Mouse (Mus musculus): Measurements from ENCODE around the gene Traf3. TPM values are rescaled to one million over a fixed set of nuclear protein-coding genes. Genes with fewer than 3 reads are reported as not detected.

Traf3 gene
- total RNA-seq, 2 experiments from 2014 or later, result 14.1 to 17.1 TPM

GRCm38 (mm10) chr12:111301322-111302017 lies 135.3 kb downstream of the Traf3 start:
- intact Hi-C loops (cut with DNase I), result no loop called here
- DNase-seq, result no peak

GRCm38 (mm10) chr12:111302018-111302345 lies 135.8 kb downstream of the Traf3 start:
- intact Hi-C loops (cut with DNase I), result no loop called here
- DNase-seq, result no peak

GRCm38 (mm10) chr12:111303702-111304337 lies 137.7 kb downstream of the Traf3 start:
- no peak for DNase-seq
- intact Hi-C loops (cut with DNase I), result no loop called here

GRCm38 (mm10) chr12:111306821-111307220 lies 140.7 kb downstream of the Traf3 start:
- peak in 1 of 2 experiments; percentile 18 for DNase-seq
- intact Hi-C loops (cut with DNase I), result no loop called here

- intact Hi-C loops (cut with DNase I), result no loop called here
- no peak for DNase-seq
Measured at GRCm38 (mm10) chr12:111309256-111309655, 143.1 kb downstream of the Traf3 start.

- no peak for DNase-seq
- intact Hi-C loops (cut with DNase I), result no loop called here
Measured at GRCm38 (mm10) chr12:111309931-111310330, 143.8 kb downstream of the Traf3 start.

- no peak for DNase-seq
- intact Hi-C loops (cut with DNase I), result no loop called here
Measured at GRCm38 (mm10) chr12:111311775-111312174, 145.6 kb downstream of the Traf3 start.

GRCm38 (mm10) chr12:111314273-111314672 lies 148.1 kb downstream of the Traf3 start:
- intact Hi-C loops (cut with DNase I), result no loop called here
- DNase-seq, result no peak

Other genes with a start within 250 kb of the Traf3 start
- gene Ankrd9, start 187.3 kb upstream of the Traf3 start, total RNA-seq (2021), result 10 to 100 TPM; 35.4 to 70.2 TPM
- 10 to 100 TPM; 25.3 to 27.9 TPM for gene Rcor1, start 127.0 kb upstream of the Traf3 start, total RNA-seq (2021)
- not detected for gene 4930595D18Rik, start 18.1 kb downstream of the Traf3 start, total RNA-seq (2021)
- not detected for gene Amn, start 104.7 kb downstream of the Traf3 start, total RNA-seq (2021)
- 100 to 1,000 TPM in 1 of 2 experiments, 10 to 100 TPM in 1; 96.4 to 106 TPM for gene Cdc42bpb, start 211.3 kb downstream of the Traf3 start, total RNA-seq (2021)
- gene Lbhd2, start 240.4 kb downstream of the Traf3 start, total RNA-seq (2021), result not detected